Comparison of ENCODE assay signal across 9 mouse cellular contexts in genomic region chr1:90288892-90289731, GRCm38 (mm10).
DNase-seq lines count a peak whose midpoint lies in the region; ATAC-seq and TF ChIP-seq lines count a peak whose summit lies in the region.
"Had no signal": no experiment of that assay in that cellular context is flagged by ENCODE, and none has a peak within 500 bp of the region (broad histone marks: within the 10 kb centered on the region; RNA-seq: fewer than 3 reads in every experiment).

No protein-coding gene starts in this region.

- ATAC-seq in lung, embryonic 14.5 days (ENCODE audit: insufficient read depth) = peak; percentile 78
- no peak for ATAC-seq in cerebellum, adult (ENCODE audit: insufficient number of reproducible peaks, low FRiP score, low TSS enrichment)

- peak; percentile 17 for TF ChIP-seq POLR2A in myocyte (IDR thresholded peaks at IDR 0.05; ENCODE audit: insufficient read length, low read depth)

- H3K27ac ChIP-seq in lung, embryonic 14.5 days (ENCODE audit: low read depth) = peak overlapping the region; percentile 36; the same call in 1 of the 2 replicates
- H3K27ac ChIP-seq: kidney, postnatal 0 days had no signal

- DNase-seq in lung, embryonic 14.5 days = no peak
- DNase-seq in lung, postnatal 14 days = no peak
- peak; percentile 52 to 75 for DNase-seq in adrenal gland, postnatal 36 days
- DNase-seq in heart, postnatal 4 days = peak; percentile 18
- no peak for DNase-seq in urinary bladder, postnatal 4 days (ENCODE audit: low spot score in 2 of 2)
- no peak for DNase-seq in retina, postnatal 1 day

- H3K79me2 ChIP-seq in myocyte (ENCODE audit: control insufficient read depth, insufficient read depth) = no peaks in the 10 kb centered on the region

- no peak overlapping the region for H3ac ChIP-seq in myocyte (ENCODE audit: control insufficient read depth, insufficient read length)

- H3K4me3 ChIP-seq in lung, embryonic 14.5 days (ENCODE audit: low read depth, low read length) = no peak overlapping the region
- no peak overlapping the region for H3K4me3 ChIP-seq in myocyte

- 55% methylated on average over 8 of the region's 8 CpGs for WGBS in lung, embryonic 14.5 days

- no peaks in the 10 kb centered on the region for H3K9me3 ChIP-seq in lung, embryonic 14.5 days (ENCODE audit: low read depth, low read length)

- no peak for TF ChIP-seq CTCF in lung, embryonic 14.5 days (IDR thresholded peaks at IDR 0.05; ENCODE audit: low read depth)

- peaks cover 2% of the 10 kb centered on the region; the same call in 1 of the 2 replicates for H3K4me1 ChIP-seq in lung, embryonic 14.5 days (ENCODE audit: insufficient read depth)

- no peaks in the 10 kb centered on the region for H3K36me3 ChIP-seq in lung, embryonic 14.5 days (ENCODE audit: insufficient read depth)
- H3K36me3 ChIP-seq in myocyte (ENCODE audit: control insufficient read depth, insufficient read depth) = no peaks in the 10 kb centered on the region

- no peak overlapping the region for H3K9ac ChIP-seq in lung, embryonic 14.5 days

- H3K4me2 ChIP-seq in lung, embryonic 14.5 days = no peak overlapping the region
- peak overlapping the region; percentile 69 for H3K4me2 ChIP-seq in myocyte (ENCODE audit: low read depth)

- H3K27me3 ChIP-seq in lung, embryonic 14.5 days (ENCODE audit: insufficient read depth, low read length) = peaks cover 52% of the 10 kb centered on the region
- no peaks in the 10 kb centered on the region for H3K27me3 ChIP-seq in myocyte (ENCODE audit: control insufficient read depth, insufficient read depth, insufficient read length)

TF ChIP-seq in myocyte, 11 proteins besides CTCF, POLR2A, EP300 and RAD21:
- TF ChIP-seq MYOG (IDR thresholded peaks at IDR 0.05; ENCODE audit: control insufficient read depth in 1 of 3, insufficient read depth in 1 of 3, insufficient read length in 2 of 3, low read depth in 2 of 3) (peak in 1 of 3 experiments; percentile 64), CEBPB (IDR thresholded peaks at IDR 0.05; ENCODE audit: insufficient read depth, poor library complexity, severe bottlenecking) (0 out of 2 replicates have a peak, but pooled peaks have one; percentile 21), TCF12 (IDR thresholded peaks at IDR 0.05; ENCODE audit: insufficient read depth, poor library complexity, severe bottlenecking) (no peak), SRF (IDR thresholded peaks at IDR 0.05; ENCODE audit: control insufficient read depth, insufficient read length, low read depth) (no peak), E2F4 (IDR thresholded peaks at IDR 0.05; ENCODE audit: insufficient read depth) (no peak), TCF3 (IDR thresholded peaks at IDR 0.05; ENCODE audit: insufficient read length, low read depth) (no peak), MYOD1 (IDR thresholded peaks at IDR 0.05; ENCODE audit: control insufficient read depth in 1 of 3, insufficient read length in 2 of 3, low read depth in 2 of 3) (peak in 1 of 3 experiments; percentile 53), POLR2AphosphoS2 (IDR thresholded peaks at IDR 0.05; ENCODE audit: insufficient read length, low read depth) (no peak), MAX (IDR thresholded peaks at IDR 0.05; ENCODE audit: low read depth) (no peak), REST (IDR thresholded peaks at IDR 0.05; ENCODE audit: insufficient read depth, insufficient read length) (no peak), USF1 (IDR thresholded peaks at IDR 0.05; ENCODE audit: low read depth) (no peak)

Comparison
In these comparisons a context has a peak if more than half of its experiments do, and no peak if none do; other contexts are left out.
1. DNase-seq: peak in adrenal gland, postnatal 36 days (2 of 2) and heart, postnatal 4 days (single experiment); none in lung, embryonic 14.5 days (single experiment), lung, postnatal 14 days (single experiment), urinary bladder, postnatal 4 days (0 of 2) and retina, postnatal 1 day (single experiment).